Mouse (Mus musculus) adrenal gland (tissue): ENCODE measurements at regions not wholly inside any gene's neighbourhood (a gene's known extent, or its start where the extent isn't known, plus 50 kb on each side); places are given as distances from the start of the nearest gene placed in this dataset.

Experiments
- intact Hi-C: fragments of 180-260 bp; cut with DNase I; formaldehyde crosslinking; loops from one replicate; pipeline ENCODE4 v1.15.1; 2025

DNA sequence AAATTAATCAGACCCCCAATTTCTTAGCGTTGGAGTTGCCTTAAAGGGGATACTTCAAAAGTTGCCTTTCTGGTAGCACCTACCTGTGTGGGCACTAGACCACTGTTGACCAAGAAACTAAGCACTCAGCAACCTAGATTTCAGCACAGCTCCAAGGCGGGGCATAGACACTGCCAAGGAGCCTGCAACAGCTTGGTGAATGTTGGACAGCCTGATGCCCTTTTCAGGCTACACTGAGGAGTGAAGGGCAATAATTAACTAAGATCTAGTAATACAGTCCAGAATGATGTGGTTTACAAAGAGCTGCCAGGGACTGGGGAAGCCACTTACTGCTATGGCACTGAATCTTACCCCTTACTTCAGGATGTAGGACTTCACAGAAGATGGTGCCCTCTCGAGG, 304.9 kb downstream of the Satb1 start:
- intact Hi-C loops = no loop called here

GRCm38 (mm10) chr17:51526881-51527280, 306.2 kb downstream of the Satb1 start:
- intact Hi-C loops = no loop called here

- intact Hi-C loops = no loop called here
Observed at GRCm38 (mm10) chr17:51526464-51526863, 306.6 kb downstream of the Satb1 start.

DNA sequence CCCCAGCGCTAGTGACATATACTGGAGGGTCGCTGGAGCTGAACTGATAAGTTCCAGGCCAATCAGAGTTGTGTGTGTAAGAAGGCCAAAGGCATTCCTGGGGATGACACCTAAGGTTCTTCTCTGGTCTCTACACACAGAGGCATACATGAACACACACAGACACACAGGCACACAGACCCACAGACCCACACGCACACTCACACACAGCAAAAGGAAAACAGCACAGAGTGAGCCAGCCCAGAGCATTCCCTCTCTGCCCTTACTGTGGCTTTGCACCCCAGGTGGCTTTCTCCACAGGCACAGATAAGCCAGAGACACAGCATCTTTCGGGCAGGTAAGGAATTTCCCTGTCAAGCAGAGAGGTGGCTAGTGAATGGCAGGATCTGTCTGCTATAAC, 307.1 kb downstream of the Satb1 start:
- intact Hi-C loops = no loop called here

- intact Hi-C loops = no loop called here
Observed at GRCm38 (mm10) chr17:51525219-51525618, 307.9 kb downstream of the Satb1 start.

DNA sequence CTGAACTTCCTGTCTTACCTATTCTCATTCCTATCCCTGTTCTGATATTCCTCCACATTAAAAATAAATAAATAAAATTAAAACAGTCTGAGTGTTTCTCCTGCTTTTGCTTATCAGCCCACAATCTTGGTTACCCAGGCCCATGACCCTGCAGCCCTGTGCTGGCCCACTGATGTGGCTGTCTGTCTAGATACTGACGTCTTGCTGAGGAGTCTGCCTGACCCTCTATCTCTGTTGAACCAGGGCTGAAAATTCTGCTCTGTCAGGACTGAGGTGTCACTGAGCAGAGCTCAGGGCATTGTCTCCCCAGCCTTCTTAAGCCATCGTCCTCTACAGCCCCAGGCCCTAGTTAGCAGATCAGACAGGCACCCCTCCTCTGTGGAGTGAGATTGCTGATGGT, 321.2 kb downstream of the Satb1 start:
- intact Hi-C loops = no loop called here

DNA sequence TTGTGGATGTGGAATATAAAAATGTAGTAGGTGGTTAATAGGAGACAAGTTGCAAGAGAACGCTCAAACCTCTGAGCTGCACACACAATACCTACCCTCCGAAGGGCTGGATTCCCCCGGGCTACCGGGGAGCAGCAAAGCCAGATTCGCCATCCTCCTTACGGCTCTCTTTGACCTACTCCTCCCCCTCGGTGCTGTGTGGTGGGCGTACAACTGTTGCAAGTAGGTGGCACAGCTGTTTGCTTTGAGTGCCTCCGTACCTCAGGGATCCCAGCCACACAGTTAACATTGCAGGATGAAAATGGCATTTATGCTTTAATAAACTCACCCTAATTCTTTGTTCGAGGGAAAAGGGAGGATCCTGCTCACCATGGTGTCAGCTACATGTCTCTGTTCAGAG, 321.6 kb upstream of the Tbc1d5 start:
- intact Hi-C loops = no loop called here

DNA sequence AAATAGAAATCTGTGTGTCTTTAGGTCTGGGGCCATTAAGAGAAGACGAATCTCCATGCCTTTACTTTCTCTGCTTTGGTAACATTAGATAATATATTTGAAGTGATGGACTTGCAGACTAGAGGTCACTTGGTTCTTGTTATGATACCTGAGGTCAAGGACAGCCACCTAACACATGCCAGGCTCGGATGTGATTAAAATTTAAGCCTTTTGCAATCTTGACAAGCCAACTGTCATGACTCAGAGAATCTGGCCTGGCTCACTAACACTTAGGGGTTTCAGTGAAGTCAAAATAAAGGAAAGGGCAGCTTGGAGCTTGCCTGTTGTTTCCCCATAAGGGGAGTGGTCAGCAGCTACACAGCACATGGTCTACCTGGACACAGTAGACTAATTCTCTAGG, 320.4 kb upstream of the Tbc1d5 start:
- intact Hi-C loops = no loop called here

DNA sequence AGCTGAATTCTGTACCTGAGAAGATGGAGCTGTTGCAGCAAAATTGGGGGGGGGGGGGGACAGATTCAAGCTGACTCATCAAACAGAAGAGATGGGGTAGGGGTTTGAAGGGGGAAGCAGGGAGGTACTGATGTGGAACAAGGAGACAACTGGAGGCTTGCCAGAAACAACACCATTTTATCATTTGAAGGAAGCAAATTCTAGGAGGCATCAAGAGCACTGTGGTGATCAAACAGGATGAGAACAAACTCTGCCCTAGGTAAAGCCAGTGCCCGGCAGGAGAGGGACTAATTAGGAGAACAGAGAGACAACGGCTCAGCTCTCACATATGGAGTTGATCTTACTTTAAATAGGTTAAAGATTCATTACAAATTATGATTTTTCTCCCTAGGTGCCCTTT, 315.9 kb upstream of the Tbc1d5 start:
- intact Hi-C loops = no loop called here

DNA sequence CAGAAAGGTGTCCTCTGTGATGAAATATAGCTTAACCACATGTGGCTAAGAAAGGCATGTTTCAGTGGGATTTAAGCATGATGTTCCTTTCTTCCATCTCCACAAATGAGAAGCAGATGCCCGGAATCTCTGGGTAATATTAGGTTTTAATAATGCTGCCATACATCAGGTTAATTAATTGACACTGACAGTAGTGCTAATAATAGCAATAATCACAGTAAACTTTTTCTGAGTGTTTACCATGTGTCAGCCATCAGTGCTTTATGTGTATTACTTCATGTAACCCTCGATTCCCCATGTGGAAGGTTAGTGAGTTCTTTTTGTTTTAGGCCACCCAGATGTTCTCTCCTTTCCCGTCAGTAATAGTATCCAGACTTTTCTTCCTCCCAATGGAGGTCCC, 310.2 kb upstream of the Tbc1d5 start:
- intact Hi-C loops = no loop called here

DNA sequence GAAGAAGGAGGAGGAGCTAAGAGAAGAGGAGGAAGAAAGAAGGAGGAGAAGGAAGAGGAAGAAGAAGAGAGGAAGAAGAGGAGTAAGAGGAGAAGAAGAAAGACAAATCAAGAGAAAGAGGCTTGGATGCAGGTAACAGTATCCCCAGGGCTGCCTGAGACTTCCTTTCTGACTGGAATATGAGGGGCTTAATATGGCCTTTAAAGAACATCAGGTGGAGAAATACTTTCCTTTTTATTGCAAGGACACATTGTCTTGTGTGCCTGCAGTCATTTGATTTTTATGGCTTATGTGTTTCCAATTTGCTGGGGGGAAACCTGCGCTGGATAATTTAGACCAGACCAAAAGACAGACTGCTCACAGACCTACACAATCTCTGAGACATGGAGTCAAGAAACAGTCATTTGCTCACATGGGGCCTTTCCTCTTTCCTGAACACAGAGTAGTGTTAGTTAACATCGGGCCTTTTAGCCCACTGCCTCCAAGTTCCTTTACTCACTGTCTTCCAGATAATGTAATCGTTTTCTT, 308.8 kb upstream of the Tbc1d5 start:
- intact Hi-C loops = no loop called here

GRCm38 (mm10) chr17:51477810-51478209, 298.7 kb upstream of the Tbc1d5 start:
- intact Hi-C loops = no loop called here

DNA sequence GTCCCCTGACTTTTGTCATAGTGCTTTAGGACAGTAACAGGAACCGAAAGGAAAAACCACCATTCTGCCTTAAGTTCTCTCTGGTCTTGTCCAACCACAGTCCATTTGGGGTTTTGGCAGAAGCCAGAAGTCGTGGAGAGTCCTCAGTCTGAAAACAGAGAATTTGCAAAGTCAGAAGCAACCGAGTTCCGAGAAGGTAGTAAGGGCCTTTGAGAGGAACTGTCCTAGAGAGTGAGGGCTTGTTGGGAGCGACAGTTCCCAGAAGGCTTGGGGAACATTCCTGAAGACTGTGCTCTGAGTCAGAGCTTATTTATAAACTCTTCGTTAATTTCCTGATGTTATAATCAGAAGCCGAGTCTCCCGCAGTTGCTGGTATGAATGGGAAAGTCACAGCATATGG, 298.3 kb upstream of the Tbc1d5 start:
- intact Hi-C loops = no loop called here

- intact Hi-C loops = no loop called here
Observed at GRCm38 (mm10) chr17:51462137-51462880, 283.2 kb upstream of the Tbc1d5 start.

DNA sequence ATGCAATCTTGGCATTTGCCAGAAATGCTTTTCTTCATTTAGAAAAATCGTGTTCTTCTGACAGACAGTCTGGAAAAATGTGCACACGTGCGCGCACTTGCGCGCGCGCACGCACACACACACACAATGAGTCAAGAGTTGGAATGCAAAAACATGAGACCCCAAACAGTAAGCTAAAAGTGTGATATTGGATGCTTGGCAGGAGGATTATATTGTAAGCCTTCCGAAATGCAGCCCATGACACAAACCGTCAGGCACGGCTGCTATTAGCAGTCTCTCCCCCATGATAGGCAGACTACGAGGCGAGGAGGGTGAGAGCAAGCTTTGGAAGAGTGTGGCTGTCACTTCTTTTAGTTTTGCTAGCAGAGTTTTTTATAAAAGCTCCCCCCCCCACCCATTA, 282.1 kb upstream of the Tbc1d5 start:
- intact Hi-C loops = no loop called here

DNA sequence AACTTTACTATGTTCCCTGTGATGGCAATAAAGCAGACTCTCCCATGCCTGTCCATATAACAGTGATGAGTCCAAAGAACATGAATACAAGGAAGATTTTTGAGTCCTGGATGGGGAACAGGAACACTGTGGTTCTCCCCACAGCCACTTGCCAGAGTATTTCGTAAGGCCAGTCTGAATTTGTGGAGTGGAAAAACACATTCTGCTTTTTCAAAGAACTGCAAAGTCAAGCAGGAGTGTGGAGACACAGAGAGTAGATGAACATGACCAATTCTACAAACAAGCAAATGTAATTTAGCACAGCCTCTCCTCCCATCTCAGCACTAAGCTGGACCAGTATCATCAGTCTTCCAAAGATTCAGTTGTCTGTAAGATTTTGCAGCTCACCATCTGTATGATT, 280.0 kb upstream of the Tbc1d5 start:
- intact Hi-C loops = no loop called here

DNA sequence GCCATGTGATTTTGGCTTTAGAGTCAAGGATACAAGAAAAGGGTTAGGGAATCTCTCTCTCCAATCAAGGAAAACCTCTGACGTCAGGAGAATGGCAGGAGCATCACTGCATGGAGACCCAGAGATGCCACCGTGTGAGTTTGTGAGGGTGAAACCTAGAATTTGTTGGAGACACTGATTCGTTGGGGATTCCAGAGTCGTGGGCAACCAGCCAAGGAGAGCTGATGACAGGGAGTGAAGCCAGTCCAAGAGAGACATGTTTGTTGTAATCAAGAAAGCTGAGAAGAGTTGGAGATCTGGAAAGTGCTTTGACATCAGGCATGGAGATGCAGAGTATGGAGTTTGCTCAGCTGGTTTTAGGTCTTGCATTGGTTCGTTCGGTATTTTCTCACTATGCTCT, 236.6 kb upstream of the Tbc1d5 start:
- intact Hi-C loops = no loop called here

- intact Hi-C loops = no loop called here
Observed at GRCm38 (mm10) chr17:51414304-51414703, 235.2 kb upstream of the Tbc1d5 start.

- intact Hi-C loops = no loop called here
Observed at GRCm38 (mm10) chr17:51413741-51414140, 234.6 kb upstream of the Tbc1d5 start.

DNA sequence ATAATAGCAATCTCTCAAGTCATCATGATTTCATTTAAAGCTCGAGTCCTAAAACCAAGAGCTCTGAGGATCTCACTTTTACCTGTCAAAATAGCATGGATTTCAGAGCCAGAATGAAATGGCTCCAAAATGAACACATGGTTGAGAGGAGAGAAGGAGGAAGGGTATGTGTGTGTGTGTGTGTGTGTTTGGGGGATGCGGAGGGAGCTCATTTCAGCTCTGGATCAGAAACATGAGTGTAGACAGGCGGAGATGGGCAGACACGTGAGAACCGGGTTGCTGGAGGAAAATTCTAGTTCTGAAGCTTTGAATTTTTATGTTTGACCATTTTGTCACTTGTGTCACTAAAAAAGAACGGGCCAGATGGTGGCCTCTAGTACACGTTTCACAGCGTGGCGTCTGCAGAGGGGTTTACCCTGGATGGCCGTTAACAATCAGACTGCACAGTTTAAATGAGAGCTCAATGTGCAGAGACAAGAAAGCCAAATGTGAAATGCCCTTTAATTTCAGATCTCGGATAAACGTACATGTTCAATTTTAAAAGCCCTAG, 232.5 kb upstream of the Tbc1d5 start:
- intact Hi-C loops = no loop called here

DNA sequence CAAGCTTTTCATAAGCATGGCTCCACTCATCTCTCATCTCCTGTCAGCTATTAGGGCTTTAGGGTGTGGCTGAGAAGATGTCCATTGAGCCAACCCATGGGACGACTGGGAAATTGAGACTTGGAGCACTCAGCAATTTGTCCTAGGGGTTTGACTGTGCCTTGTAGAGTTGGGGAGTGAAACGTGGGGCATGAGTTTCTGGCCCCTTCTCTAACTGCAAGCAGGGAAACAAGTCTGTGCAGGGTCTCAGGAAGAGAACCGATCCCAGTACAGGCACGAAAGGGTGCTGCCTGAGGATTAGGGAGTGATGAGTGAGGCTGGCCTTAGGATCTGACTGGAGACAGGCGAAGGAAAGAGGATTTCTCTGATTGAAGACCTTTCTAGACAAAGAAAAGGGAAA, 229.7 kb upstream of the Tbc1d5 start:
- intact Hi-C loops = no loop called here

- intact Hi-C loops = no loop called here
Observed at GRCm38 (mm10) chr17:51408367-51408766, 229.2 kb upstream of the Tbc1d5 start.

DNA sequence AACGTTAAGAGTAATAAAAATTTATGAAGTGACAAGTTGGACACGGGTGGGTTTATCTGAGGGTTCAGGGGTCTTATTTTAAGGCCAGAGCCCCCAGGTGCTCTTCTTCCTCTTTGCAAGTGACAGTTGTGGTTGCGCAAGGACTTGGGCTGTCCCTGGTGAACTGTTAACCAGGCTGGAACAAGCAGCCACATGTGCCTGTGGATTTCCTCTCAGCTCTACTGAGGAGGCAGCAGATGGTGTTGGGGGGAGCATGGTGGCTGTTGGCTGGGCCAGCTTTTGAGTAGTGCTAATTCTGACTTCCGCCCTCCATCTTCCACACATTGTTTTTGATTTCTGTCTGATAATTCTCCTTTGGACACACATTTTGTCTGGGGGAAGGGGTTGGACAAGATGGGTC, 227.9 kb upstream of the Tbc1d5 start:
- intact Hi-C loops = no loop called here
